Mouse (Mus musculus): ENCODE measurements around the gene Zdhhc16. TPM values are rescaled to one million over a fixed set of nuclear protein-coding genes. Genes with fewer than 3 reads are reported as not detected.
A peak's percentile ranks its signal among the peaks of the same experiment; 100 is the strongest.

The Zdhhc16 gene
- polyA plus RNA-seq, 1 experiment, result 25.3 TPM

- Histone ChIP-seq H3K36me3 (replicated peaks; ENCODE audit: low read length) (peaks cover 27% of the 10 kb centered on the region), H3K27me3 (replicated peaks) (peaks cover 14% of the 10 kb centered on the region), H3K4me1 (peaks cover 50% of the 10 kb centered on the region), H3K4me3 (replicated peaks) (peak overlapping the region; percentile 92), H3K9me3 (no peaks in the 10 kb centered on the region)
- no peak for TF ChIP-seq GATA1 (IDR thresholded peaks at IDR 0.05; ENCODE audit: borderline replicate concordance, low read length)
- no peak for TF ChIP-seq FLI1 (IDR thresholded peaks at IDR 0.05; ENCODE audit: low read length)
These were observed 49.5 kb downstream of the Zdhhc16 start for GRCm38 (mm10) chr19:41982791-41983150.

DNA sequence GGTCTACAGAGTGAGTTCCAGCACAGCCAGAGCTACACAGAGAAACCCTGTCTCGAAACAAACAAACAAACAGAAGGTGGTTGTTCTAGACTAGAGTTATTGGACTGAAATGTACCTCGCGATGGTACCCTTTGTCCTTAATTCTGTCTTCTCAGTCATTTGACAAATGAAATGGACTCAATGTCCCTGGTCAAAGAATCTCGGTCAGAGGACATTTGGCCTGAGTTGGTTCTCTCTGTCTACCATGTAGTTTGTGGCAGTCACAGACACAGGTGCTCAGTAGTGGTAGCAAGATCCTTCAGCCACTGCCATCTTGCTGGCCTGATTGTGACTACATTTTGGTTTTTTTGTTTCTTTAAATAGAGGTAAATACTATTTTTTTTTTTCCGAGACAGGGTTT lies 52.7 kb downstream of the Zdhhc16 start:
- TF ChIP-seq GATA1 (IDR thresholded peaks at IDR 0.05; ENCODE audit: borderline replicate concordance, low read length) (no peak), FLI1 (IDR thresholded peaks at IDR 0.05; ENCODE audit: low read length) (no peak)
- Histone ChIP-seq H3K27me3 (replicated peaks) (peaks cover 14% of the 10 kb centered on the region), H3K4me3 (replicated peaks) (no peak overlapping the region), H3K4me1 (peaks cover 63% of the 10 kb centered on the region), H3K9me3 (no peaks in the 10 kb centered on the region), H3K36me3 (replicated peaks; ENCODE audit: low read length) (peaks cover 29% of the 10 kb centered on the region)

GRCm38 (mm10) chr19:41987206-41987605 lies 53.9 kb downstream of the Zdhhc16 start:
- Histone ChIP-seq H3K36me3 (replicated peaks; ENCODE audit: low read length) (peaks cover 33% of the 10 kb centered on the region), H3K9me3 (no peaks in the 10 kb centered on the region), H3K27me3 (replicated peaks) (peaks cover 12% of the 10 kb centered on the region), H3K4me3 (replicated peaks) (no peak overlapping the region), H3K4me1 (peaks cover 75% of the 10 kb centered on the region)
- TF ChIP-seq GATA1 (IDR thresholded peaks at IDR 0.05; ENCODE audit: borderline replicate concordance, low read length) (no peak), FLI1 (IDR thresholded peaks at IDR 0.05; ENCODE audit: low read length) (no peak)

DNA sequence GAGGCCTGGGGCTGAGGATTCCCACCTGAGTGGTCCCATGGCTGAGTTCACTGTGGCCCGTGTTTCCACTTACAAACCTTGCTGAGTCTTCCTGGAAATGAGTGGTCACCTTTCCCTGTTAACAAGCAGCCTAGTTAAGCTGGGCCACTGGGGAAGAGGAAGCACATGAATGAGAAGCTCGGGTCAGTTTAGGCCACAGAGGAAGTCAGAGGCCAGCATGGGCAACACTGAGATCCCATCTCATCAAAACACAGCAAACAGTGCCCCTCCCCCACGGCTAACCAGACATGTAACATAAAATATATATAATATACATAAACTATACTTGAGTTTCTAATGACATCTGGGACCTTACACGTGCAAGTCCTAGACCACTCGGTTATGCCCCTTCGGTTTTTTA lies 56.5 kb downstream of the Zdhhc16 start:
- TF ChIP-seq FLI1 (IDR thresholded peaks at IDR 0.05; ENCODE audit: low read length), result no peak
- TF ChIP-seq GATA1 (IDR thresholded peaks at IDR 0.05; ENCODE audit: borderline replicate concordance, low read length), result no peak
- Histone ChIP-seq H3K36me3 (replicated peaks; ENCODE audit: low read length) (peaks cover 25% of the 10 kb centered on the region), H3K9me3 (no peaks in the 10 kb centered on the region), H3K4me1 (peaks cover 72% of the 10 kb centered on the region), H3K4me3 (replicated peaks) (peak overlapping the region; percentile 9), H3K27me3 (replicated peaks) (peaks cover 1% of the 10 kb centered on the region)

DNA sequence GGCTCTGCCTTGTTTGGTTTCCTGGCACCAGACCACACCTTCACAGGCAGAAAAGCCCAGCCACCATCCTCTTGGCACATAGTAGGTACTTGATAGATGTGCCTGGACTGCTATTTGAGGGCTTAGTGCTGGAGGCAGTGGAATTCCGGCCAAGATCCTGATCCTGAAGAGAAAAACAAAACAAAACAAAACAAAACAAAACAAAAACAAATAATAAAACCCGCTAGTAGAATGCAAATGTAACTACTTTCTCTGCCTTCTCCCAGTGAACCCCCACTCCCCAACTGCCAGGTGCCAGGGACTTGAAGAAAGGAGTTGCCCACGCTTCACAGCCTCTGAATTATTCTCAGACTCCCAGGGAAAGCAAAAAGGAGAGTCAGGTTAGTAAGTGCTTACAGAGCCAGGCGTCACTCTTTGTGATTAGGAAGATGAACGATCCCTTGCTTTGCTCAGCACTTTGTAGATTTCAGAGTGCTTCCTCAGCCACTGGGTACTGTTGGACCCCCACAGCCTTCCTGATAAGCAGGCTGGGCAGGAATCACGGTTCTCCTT lies 58.7 kb downstream of the Zdhhc16 start:
- Histone ChIP-seq H3K4me3 (replicated peaks) (peak overlapping the region; percentile 29), H3K4me1 (peaks cover 84% of the 10 kb centered on the region), H3K27me3 (replicated peaks) (peaks cover 11% of the 10 kb centered on the region), H3K9me3 (no peaks in the 10 kb centered on the region), H3K36me3 (replicated peaks; ENCODE audit: low read length) (peaks cover 26% of the 10 kb centered on the region)
- TF ChIP-seq FLI1 (IDR thresholded peaks at IDR 0.05; ENCODE audit: low read length), result no peak
- no peak for TF ChIP-seq GATA1 (IDR thresholded peaks at IDR 0.05; ENCODE audit: borderline replicate concordance, low read length)

DNA sequence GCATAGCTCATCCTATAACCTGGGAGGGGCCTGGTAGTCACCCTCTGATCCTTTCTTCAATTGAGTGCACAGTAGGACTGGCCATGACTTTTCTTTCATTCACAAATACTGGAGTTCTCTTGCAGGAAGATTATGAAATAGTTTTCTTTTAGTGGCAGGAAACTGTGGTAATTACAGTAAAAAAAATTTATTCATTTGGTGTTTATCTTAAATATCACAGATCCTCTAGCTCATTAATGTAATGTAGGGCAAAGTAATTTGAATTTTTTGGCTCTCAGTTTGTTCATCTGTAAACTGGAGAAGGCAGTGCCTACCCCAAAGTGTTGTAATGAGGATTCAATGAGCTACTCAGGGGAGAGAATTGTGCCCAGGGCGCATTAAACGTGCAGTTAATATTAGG lies 59.7 kb downstream of the Zdhhc16 start:
- Histone ChIP-seq H3K9me3 (no peaks in the 10 kb centered on the region), H3K27me3 (replicated peaks) (peaks cover 17% of the 10 kb centered on the region), H3K4me3 (replicated peaks) (no peak overlapping the region), H3K4me1 (peaks cover 77% of the 10 kb centered on the region), H3K36me3 (replicated peaks; ENCODE audit: low read length) (peaks cover 16% of the 10 kb centered on the region)
- no peak for TF ChIP-seq GATA1 (IDR thresholded peaks at IDR 0.05; ENCODE audit: borderline replicate concordance, low read length)
- TF ChIP-seq FLI1 (IDR thresholded peaks at IDR 0.05; ENCODE audit: low read length), result no peak

DNA sequence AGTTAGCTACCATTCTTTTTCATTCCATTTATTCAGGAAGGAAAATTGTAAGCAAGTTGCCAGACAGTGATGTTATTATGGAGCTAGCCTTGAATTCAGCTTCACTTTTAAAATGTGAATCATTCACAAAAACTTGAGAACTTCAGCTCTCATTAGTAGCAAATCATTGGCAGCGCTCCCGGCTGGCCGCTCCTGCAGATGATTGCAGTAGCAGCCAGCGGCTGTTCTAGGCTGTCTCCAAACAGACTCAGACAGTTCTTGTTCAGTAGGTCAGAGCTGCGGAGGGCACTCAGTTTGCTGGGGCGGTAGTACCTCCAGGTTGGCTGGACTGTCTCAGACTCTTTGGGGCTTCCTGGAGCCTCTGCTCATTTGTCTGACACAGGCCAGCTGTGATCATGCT lies 60.2 kb downstream of the Zdhhc16 start:
- H3K4me1 ChIP-seq, result peaks cover 72% of the 10 kb centered on the region
- TF ChIP-seq FLI1 (IDR thresholded peaks at IDR 0.05; ENCODE audit: low read length), result no peak
- TF ChIP-seq GATA1 (IDR thresholded peaks at IDR 0.05; ENCODE audit: borderline replicate concordance, low read length), result no peak

More for the DNA sequence above, 60.2 kb downstream of the Zdhhc16 start:
- Histone ChIP-seq H3K4me3 (replicated peaks) (no peak overlapping the region), H3K27me3 (replicated peaks) (peaks cover 18% of the 10 kb centered on the region), H3K36me3 (replicated peaks; ENCODE audit: low read length) (peaks cover 11% of the 10 kb centered on the region), H3K9me3 (no peaks in the 10 kb centered on the region)

Other genes with a start within 250 kb of the Zdhhc16 start
- gene Slit1, start 189.8 kb upstream of the Zdhhc16 start, polyA plus RNA-seq (2012; ENCODE audit: insufficient read depth, low replicate concordance), result 0.34 TPM in 1 of 2 replicates, not detected in the other
- gene Arhgap19, start 131.4 kb upstream of the Zdhhc16 start, polyA plus RNA-seq (2012; ENCODE audit: insufficient read depth, low replicate concordance), result 1.8 TPM in 1 of 2 replicates, not detected in the other
- 25.1 and 50.6 TPM in 2 replicates for gene Frat1, start 103.5 kb upstream of the Zdhhc16 start, polyA plus RNA-seq (2012; ENCODE audit: insufficient read depth, low replicate concordance)
- gene Frat2, start 85.3 kb upstream of the Zdhhc16 start, polyA plus RNA-seq (2012; ENCODE audit: insufficient read depth, low replicate concordance), result 16.8 and 19.5 TPM in 2 replicates
- gene Rrp12, start 37.3 kb upstream of the Zdhhc16 start, polyA plus RNA-seq (2012; ENCODE audit: insufficient read depth, low replicate concordance), result 8.9 and 14.4 TPM in 2 replicates
- 654 and 1,266 TPM in 2 replicates for gene Pgam1, start 21.6 kb upstream of the Zdhhc16 start, polyA plus RNA-seq (2012; ENCODE audit: insufficient read depth, low replicate concordance)
- 5.4 and 13.5 TPM in 2 replicates for gene Exosc1, start 57 bp upstream of the Zdhhc16 start, polyA plus RNA-seq (2012; ENCODE audit: insufficient read depth, low replicate concordance)
- gene Mms19, start 47.7 kb downstream of the Zdhhc16 start, polyA plus RNA-seq (2012; ENCODE audit: insufficient read depth, low replicate concordance), result 6.0 and 14.4 TPM in 2 replicates
- 23.1 and 46.7 TPM in 2 replicates for gene Ubtd1, start 48.3 kb downstream of the Zdhhc16 start, polyA plus RNA-seq (2012; ENCODE audit: insufficient read depth, low replicate concordance)
- not detected in 2 replicates for gene Ankrd2, start 102.5 kb downstream of the Zdhhc16 start, polyA plus RNA-seq (2012; ENCODE audit: insufficient read depth, low replicate concordance)
- gene Hoga1, start 112.1 kb downstream of the Zdhhc16 start, polyA plus RNA-seq (2012; ENCODE audit: insufficient read depth, low replicate concordance), result 0.93 TPM in 1 of 2 replicates, not detected in the other
- not detected in 2 replicates for gene 4933411K16Rik, start 118.8 kb downstream of the Zdhhc16 start, polyA plus RNA-seq (2012; ENCODE audit: insufficient read depth, low replicate concordance)
- 2.0 TPM in 1 of 2 replicates, not detected in the other for gene Morn4, start 152.9 kb downstream of the Zdhhc16 start, polyA plus RNA-seq (2012; ENCODE audit: insufficient read depth, low replicate concordance)
- gene Pi4k2a, start 157.0 kb downstream of the Zdhhc16 start, polyA plus RNA-seq (2012; ENCODE audit: insufficient read depth, low replicate concordance), result 8.3 and 14.6 TPM in 2 replicates
- gene Avpi1, start 195.6 kb downstream of the Zdhhc16 start, polyA plus RNA-seq (2012; ENCODE audit: insufficient read depth, low replicate concordance), result 15.5 and 38.7 TPM in 2 replicates
- 3.6 and 10.8 TPM in 2 replicates for gene Marveld1, start 213.9 kb downstream of the Zdhhc16 start, polyA plus RNA-seq (2012; ENCODE audit: insufficient read depth, low replicate concordance)
- 6.6 and 12.2 TPM in 2 replicates for gene Zfyve27, start 230.5 kb downstream of the Zdhhc16 start, polyA plus RNA-seq (2012; ENCODE audit: insufficient read depth, low replicate concordance)

Measured in megakaryocyte, embryonic 14.5 days (primary cell).